Mouse (Mus musculus) intestine, embryonic 14.5 days (tissue): ENCODE data around the gene Bcl11b. TPM values are rescaled to one million over a fixed set of nuclear protein-coding genes. Genes with fewer than 3 reads are reported as not detected.

Source experiments
- ATAC-seq: fragments of 200-750 bp; cut with Nextera tagmentation; replicated peaks from 2 replicates; pipeline ENCODE4 v1.8.0; 2017; ENCODE audit warnings: low read depth, moderate number of reproducible peaks, moderate TSS enrichment, moderate library complexity; ENCODE audit not compliant: low FRiP score, low TSS enrichment
- DNase-seq: peaks from one replicate; pipeline ENCODE4 v3.0.0-alpha.2; 2018; ENCODE audit warnings: low spot score
- H3K27ac ChIP-seq: fragments of 300-500 bp; sonication (generic); 2 replicates; pipeline ENCODE4 v1.5.1; 2014; ENCODE audit warnings: low read depth, mild to moderate bottlenecking, control low read depth
- H3K27me3 ChIP-seq: fragments of 300-500 bp; sonication (generic); replicated peaks from 2 replicates; pipeline ENCODE4 v1.6.1; 2014; ENCODE audit warnings: low read length, control low read depth; ENCODE audit not compliant: control insufficient read depth, insufficient read depth
- H3K36me3 ChIP-seq: fragments of 300-500 bp; sonication (generic); 2 replicates; pipeline ENCODE4 v1.6.1; 2014; ENCODE audit warnings: low read length, control low read depth; ENCODE audit not compliant: control insufficient read depth, insufficient read depth
- H3K4me1 ChIP-seq: fragments of 300-500 bp; sonication (generic); replicated peaks from 2 replicates; pipeline ENCODE4 v1.6.1; 2014; ENCODE audit warnings: low read length, control low read depth, mixed read lengths; ENCODE audit not compliant: control insufficient read depth, insufficient read depth
- H3K4me2 ChIP-seq: fragments of 300-500 bp; sonication (generic); 2 replicates; pipeline ENCODE4 v1.6.1; 2014; ENCODE audit warnings: low read length
- H3K4me3 ChIP-seq: fragments of 300-500 bp; sonication (generic); 2 replicates; pipeline ENCODE4 v1.5.1; 2014; ENCODE audit warnings: low read depth, low read length, control low read depth, mixed read lengths
- H3K9ac ChIP-seq: fragments of 300-500 bp; sonication (generic); 2 replicates; pipeline ENCODE4 v1.6.1; 2014; ENCODE audit warnings: mild to moderate bottlenecking, low read length
- H3K9me3 ChIP-seq: fragments of 300-500 bp; sonication (generic); 2 replicates; pipeline ENCODE4 v1.6.1; 2016; ENCODE audit warnings: low read length, control low read depth; ENCODE audit not compliant: control insufficient read depth
- WGBS: fragments of 180-500 bp; shearing (Covaris S2); extraction: QIAGEN DNeasy Blood & Tissue Kit; methylation state at CpG from one replicate; pipeline ENCODE4 v1.1.7; 2014; 5-methylcytosine and 5-hydroxymethylcytosine counted together
- polyA plus RNA-seq: library from polyadenylated mRNA; unstranded; fragments of >200 nt; fragmentation: Nextera tagmentation; extraction: Ambion mirVana; gene quantifications from 2 replicates; pipeline ENCODE4 v1.2.1, GENCODE M21; 2014

The Bcl11b gene
- polyA plus RNA-seq, 1 experiment from 2014 or later: 8.8 TPM

GRCm38 (mm10) chr12:107931476-107931875 lies 71.9 kb downstream of the Bcl11b start:
- Histone ChIP-seq H3K9me3 (no peaks in the 10 kb centered on the region), H3K36me3 (no peaks in the 10 kb centered on the region), H3K4me2 (peak overlapping the region; percentile 25; the same call in 1 of the 2 replicates), H3K27ac (peak overlapping the region; percentile 65; the same call in 1 of the 2 replicates), H3K9ac (no peak overlapping the region), H3K4me3 (no peak overlapping the region), H3K4me1 (peaks cover 31% of the 10 kb centered on the region), H3K27me3 (no peaks in the 10 kb centered on the region)
- ATAC-seq (no peak), DNase-seq (no peak)
- WGBS: 76% methylated on average over 5 of the region's 5 CpGs

GRCm38 (mm10) chr12:107930611-107931350 lies 72.6 kb downstream of the Bcl11b start:
- Histone ChIP-seq H3K9me3 (no peaks in the 10 kb centered on the region), H3K27me3 (no peaks in the 10 kb centered on the region), H3K27ac (peak overlapping the region; percentile 65), H3K4me3 (no peak overlapping the region), H3K4me1 (peaks cover 31% of the 10 kb centered on the region), H3K4me2 (peak overlapping the region; percentile 25), H3K9ac (no peak overlapping the region), H3K36me3 (no peaks in the 10 kb centered on the region)
- 31% methylated on average over 28 of the region's 28 CpGs for WGBS
- ATAC-seq (0 out of 2 replicates have a peak, but pooled peaks have one; percentile 12), DNase-seq (peak; percentile 62)

GRCm38 (mm10) chr12:107928905-107929304 lies 74.5 kb downstream of the Bcl11b start:
- H3K9me3 ChIP-seq: no peaks in the 10 kb centered on the region
- no peak overlapping the region for H3K27ac ChIP-seq
- ATAC-seq (0 out of 2 replicates have a peak, but pooled peaks have one; percentile 6), DNase-seq (no peak)
- H3K36me3 ChIP-seq: no peaks in the 10 kb centered on the region
- H3K4me3 ChIP-seq: no peak overlapping the region
- peaks cover 33% of the 10 kb centered on the region for H3K4me1 ChIP-seq
- WGBS: 83% methylated on average over 7 of the region's 7 CpGs
- no peaks in the 10 kb centered on the region for H3K27me3 ChIP-seq
- no peak overlapping the region for H3K4me2 ChIP-seq
- no peak overlapping the region for H3K9ac ChIP-seq

GRCm38 (mm10) chr12:107928464-107928901 lies 74.9 kb downstream of the Bcl11b start:
- H3K4me3 ChIP-seq: no peak overlapping the region
- no peak overlapping the region for H3K9ac ChIP-seq
- no peak for ATAC-seq
- H3K9me3 ChIP-seq: no peaks in the 10 kb centered on the region
- no peaks in the 10 kb centered on the region for H3K27me3 ChIP-seq
- WGBS: 78% methylated on average over 15 of the region's 15 CpGs
- no peaks in the 10 kb centered on the region for H3K36me3 ChIP-seq
- no peak overlapping the region for H3K27ac ChIP-seq
- no peak for DNase-seq
- peaks cover 33% of the 10 kb centered on the region for H3K4me1 ChIP-seq
- no peak overlapping the region for H3K4me2 ChIP-seq

GRCm38 (mm10) chr12:107927961-107928431 lies 75.4 kb downstream of the Bcl11b start:
- DNase-seq (no peak), ATAC-seq (no peak)
- H3K4me3 ChIP-seq: no peak overlapping the region
- no peak overlapping the region for H3K9ac ChIP-seq
- no peaks in the 10 kb centered on the region for H3K27me3 ChIP-seq
- WGBS: 52% methylated on average over 10 of the region's 10 CpGs
- no peaks in the 10 kb centered on the region for H3K9me3 ChIP-seq
- H3K4me2 ChIP-seq: no peak overlapping the region
- no peaks in the 10 kb centered on the region for H3K36me3 ChIP-seq
- peaks cover 33% of the 10 kb centered on the region for H3K4me1 ChIP-seq
- no peak overlapping the region for H3K27ac ChIP-seq

GRCm38 (mm10) chr12:107926074-107926855 lies 77.1 kb downstream of the Bcl11b start:
- Histone ChIP-seq H3K27me3 (no peaks in the 10 kb centered on the region), H3K4me2 (no peak overlapping the region), H3K9ac (no peak overlapping the region), H3K4me3 (no peak overlapping the region), H3K27ac (no peak overlapping the region), H3K9me3 (no peaks in the 10 kb centered on the region), H3K36me3 (no peaks in the 10 kb centered on the region), H3K4me1 (peaks cover 26% of the 10 kb centered on the region)
- DNase-seq: no peak
- ATAC-seq: no peak
- WGBS: 90% methylated on average over 22 of the region's 22 CpGs

- peaks cover 26% of the 10 kb centered on the region for H3K4me1 ChIP-seq
These were observed 78.7 kb downstream of the Bcl11b start for GRCm38 (mm10) chr12:107924696-107925095.

GRCm38 (mm10) chr12:107923963-107924362 lies 79.4 kb downstream of the Bcl11b start:
- Histone ChIP-seq H3K4me3 (no peak overlapping the region), H3K36me3 (no peaks in the 10 kb centered on the region), H3K4me2 (no peak overlapping the region), H3K9me3 (no peaks in the 10 kb centered on the region), H3K4me1 (peaks cover 26% of the 10 kb centered on the region), H3K27me3 (no peaks in the 10 kb centered on the region), H3K27ac (no peak overlapping the region), H3K9ac (no peak overlapping the region)
- ATAC-seq (no peak), DNase-seq (no peak)
- WGBS: 52% methylated on average over 3 of the region's 3 CpGs

More at GRCm38 (mm10) chr12:107924696-107925095, 78.7 kb downstream of the Bcl11b start:
- no peak for ATAC-seq
- no peak overlapping the region for H3K27ac ChIP-seq
- no peak overlapping the region for H3K4me3 ChIP-seq
- no peak overlapping the region for H3K4me2 ChIP-seq
- no peaks in the 10 kb centered on the region for H3K9me3 ChIP-seq
- no peak overlapping the region for H3K9ac ChIP-seq
- no peaks in the 10 kb centered on the region for H3K27me3 ChIP-seq
- 87% methylated on average over 4 of the region's 4 CpGs for WGBS
- no peaks in the 10 kb centered on the region for H3K36me3 ChIP-seq
- no peak for DNase-seq
